Mouse (Mus musculus): ENCODE results near the gene Fbn1. TPM values are rescaled to one million over a fixed set of nuclear protein-coding genes. Genes with fewer than 3 reads are reported as not detected.

The Fbn1 gene
- polyA plus RNA-seq, 1 experiment from 2014 or later, result 16.4 TPM

DNA sequence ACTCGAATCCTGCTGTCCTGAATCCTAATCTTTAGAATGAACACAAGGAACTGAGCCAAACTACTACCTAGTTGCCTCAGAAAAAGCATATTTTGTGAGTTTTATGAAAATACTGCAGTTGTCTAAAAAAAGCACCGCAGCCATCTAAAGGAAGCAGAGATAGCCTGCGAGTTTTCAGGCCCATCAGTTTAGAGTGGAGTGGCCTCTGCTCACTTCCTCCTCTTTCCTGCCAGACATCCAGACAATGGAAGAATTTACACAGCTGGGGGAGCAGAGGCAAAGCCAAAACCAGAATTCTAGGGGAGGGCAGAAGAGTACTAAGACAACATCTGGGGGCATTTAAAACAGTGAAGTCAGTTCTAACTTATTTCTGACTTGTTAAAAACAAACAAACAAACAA is 96.0 kb downstream of the Fbn1 start:
- no peak for ATAC-seq (replicated peaks; ENCODE audit: low FRiP score)
- WGBS, result 80% methylated on average over 3 of the region's 3 CpGs
- H3K9me3 ChIP-seq (replicated peaks), result no peaks in the 10 kb centered on the region
- H3K27ac ChIP-seq, result no peak overlapping the region
- H3K4me3 ChIP-seq (replicated peaks), result no peak overlapping the region
- H3K27me3 ChIP-seq, result no peaks in the 10 kb centered on the region
- no peak overlapping the region for H3K4me2 ChIP-seq
- H3K36me3 ChIP-seq, result peaks cover 12% of the 10 kb centered on the region; the same call in 1 of the 2 replicates
- H3K9ac ChIP-seq, result no peak overlapping the region
- H3K4me1 ChIP-seq, result no peaks in the 10 kb centered on the region

DNA sequence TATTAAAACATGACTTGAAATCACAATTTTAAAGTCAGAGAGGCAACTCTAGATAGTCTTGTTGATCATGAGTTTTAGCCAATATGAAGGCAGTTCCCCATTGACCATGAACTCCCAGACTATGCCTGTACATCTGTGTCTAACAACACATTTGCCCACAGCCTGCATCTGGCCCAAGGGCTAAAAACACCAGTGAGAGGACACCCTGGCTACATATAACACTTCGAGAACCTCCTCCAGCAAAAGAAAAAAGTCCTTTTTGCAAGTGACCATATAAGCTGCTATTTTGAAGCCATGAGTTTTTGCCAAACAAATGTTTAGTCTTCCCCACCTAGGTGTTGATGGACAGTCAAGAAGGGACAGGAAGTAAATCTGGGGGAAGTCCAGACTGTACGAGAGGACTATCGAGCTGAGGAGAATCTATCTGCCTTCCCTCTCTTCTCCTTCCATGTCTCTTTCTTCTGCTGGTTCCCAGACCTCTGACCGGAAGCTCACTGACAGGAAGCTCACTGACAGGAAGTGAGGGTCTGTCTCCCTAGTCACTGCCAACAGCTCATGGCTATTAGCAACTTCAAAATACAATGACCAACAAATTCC is 103.2 kb downstream of the Fbn1 start:
- H3K9me3 ChIP-seq (replicated peaks), result no peaks in the 10 kb centered on the region
- no peaks in the 10 kb centered on the region for H3K4me1 ChIP-seq
- H3K4me3 ChIP-seq (replicated peaks), result no peak overlapping the region
- WGBS, result 70% methylated on average over 4 of the region's 4 CpGs
- H3K27ac ChIP-seq, result no peak overlapping the region
- no peak overlapping the region for H3K4me2 ChIP-seq
- no peak overlapping the region for H3K9ac ChIP-seq
- no peak for ATAC-seq (replicated peaks; ENCODE audit: low FRiP score)
- no peaks in the 10 kb centered on the region for H3K27me3 ChIP-seq
- H3K36me3 ChIP-seq, result 0 out of 2 replicates have a peak, but pooled peaks cover 3% of the 10 kb centered on the region

DNA sequence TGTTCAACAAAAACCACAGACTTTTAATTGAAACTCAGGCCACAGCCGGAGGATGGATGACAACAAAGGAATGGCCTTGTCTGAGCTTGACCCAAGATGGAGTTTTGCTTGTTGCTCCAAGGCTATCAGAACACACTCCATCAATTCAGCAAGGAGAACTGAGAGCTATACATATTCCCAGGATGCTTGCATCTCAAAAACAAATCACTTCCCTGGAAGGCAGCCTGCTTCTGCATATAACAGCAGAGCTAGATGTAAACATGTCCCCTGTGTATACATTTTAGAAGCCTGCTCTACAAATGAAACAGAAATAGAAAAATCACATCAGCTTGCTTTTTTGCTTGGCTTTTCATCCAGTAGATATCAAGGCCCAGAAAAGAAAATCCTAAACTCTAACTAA is 105.5 kb downstream of the Fbn1 start:
- WGBS, result 85% methylated on average over 1 of the region's 1 CpGs

GRCm38 (mm10) chr2:125400121-125400520 is 107.7 kb downstream of the Fbn1 start:
- no peak overlapping the region for H3K27ac ChIP-seq
- no peak overlapping the region for H3K9ac ChIP-seq
- 91% methylated on average over 3 of the region's 3 CpGs for WGBS
- H3K27me3 ChIP-seq, result no peaks in the 10 kb centered on the region
- no peak overlapping the region for H3K4me3 ChIP-seq (replicated peaks)
- no peak overlapping the region for H3K4me2 ChIP-seq
- H3K36me3 ChIP-seq, result 0 out of 2 replicates have a peak, but pooled peaks cover 3% of the 10 kb centered on the region
- H3K4me1 ChIP-seq, result no peaks in the 10 kb centered on the region
- no peak for ATAC-seq (replicated peaks; ENCODE audit: low FRiP score)
- no peaks in the 10 kb centered on the region for H3K9me3 ChIP-seq (replicated peaks)

More for the DNA sequence above, 105.5 kb downstream of the Fbn1 start:
- no peak overlapping the region for H3K9ac ChIP-seq
- no peak overlapping the region for H3K4me2 ChIP-seq
- ATAC-seq (replicated peaks; ENCODE audit: low FRiP score), result no peak
- no peaks in the 10 kb centered on the region for H3K27me3 ChIP-seq
- H3K36me3 ChIP-seq, result 0 out of 2 replicates have a peak, but pooled peaks cover 3% of the 10 kb centered on the region
- H3K4me3 ChIP-seq (replicated peaks), result no peak overlapping the region
- no peaks in the 10 kb centered on the region for H3K4me1 ChIP-seq
- H3K27ac ChIP-seq, result no peak overlapping the region
- H3K9me3 ChIP-seq (replicated peaks), result no peaks in the 10 kb centered on the region

DNA sequence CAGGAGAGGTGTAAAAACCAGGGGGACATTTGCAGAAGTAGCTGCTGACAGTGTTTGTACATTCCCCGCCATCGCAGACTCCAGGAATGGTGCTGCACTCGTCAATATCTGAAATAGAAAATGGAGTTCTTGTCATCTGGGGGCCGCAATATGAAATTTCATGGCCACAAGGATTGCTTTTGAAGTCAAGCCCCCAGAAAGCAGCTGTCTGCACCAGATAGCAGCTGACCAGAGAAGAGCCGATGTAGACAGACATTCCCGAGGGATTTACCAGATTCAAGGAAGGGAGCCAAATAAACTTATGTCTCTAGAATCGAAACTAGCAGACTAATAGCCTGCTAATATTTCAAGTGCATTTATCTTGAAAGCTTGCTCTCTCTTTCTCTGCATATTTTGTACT is 110.0 kb downstream of the Fbn1 start:
- no peak for ATAC-seq (replicated peaks; ENCODE audit: low FRiP score)
- no peak overlapping the region for H3K27ac ChIP-seq

GRCm38 (mm10) chr2:125394428-125395101 is 113.2 kb downstream of the Fbn1 start:
- H3K4me3 ChIP-seq (replicated peaks), result no peak overlapping the region
- H3K4me1 ChIP-seq, result no peaks in the 10 kb centered on the region
- no peak for ATAC-seq (replicated peaks; ENCODE audit: low FRiP score)
- H3K36me3 ChIP-seq, result peaks cover 3% of the 10 kb centered on the region; the same call in 1 of the 2 replicates
- H3K9me3 ChIP-seq (replicated peaks), result no peaks in the 10 kb centered on the region
- H3K27ac ChIP-seq, result no peak overlapping the region
- no peak overlapping the region for H3K9ac ChIP-seq
- 93% methylated on average over 9 of the region's 9 CpGs for WGBS
- H3K4me2 ChIP-seq, result no peak overlapping the region
- no peaks in the 10 kb centered on the region for H3K27me3 ChIP-seq

More for the DNA sequence above, 110.0 kb downstream of the Fbn1 start:
- Histone ChIP-seq H3K27me3 (no peaks in the 10 kb centered on the region), H3K4me2 (no peak overlapping the region), H3K9ac (no peak overlapping the region), H3K4me3 (replicated peaks) (no peak overlapping the region), H3K9me3 (replicated peaks) (no peaks in the 10 kb centered on the region), H3K36me3 (peaks cover 3% of the 10 kb centered on the region; the same call in 1 of the 2 replicates), H3K4me1 (no peaks in the 10 kb centered on the region)
- 91% methylated on average over 7 of the region's 7 CpGs for WGBS

DNA sequence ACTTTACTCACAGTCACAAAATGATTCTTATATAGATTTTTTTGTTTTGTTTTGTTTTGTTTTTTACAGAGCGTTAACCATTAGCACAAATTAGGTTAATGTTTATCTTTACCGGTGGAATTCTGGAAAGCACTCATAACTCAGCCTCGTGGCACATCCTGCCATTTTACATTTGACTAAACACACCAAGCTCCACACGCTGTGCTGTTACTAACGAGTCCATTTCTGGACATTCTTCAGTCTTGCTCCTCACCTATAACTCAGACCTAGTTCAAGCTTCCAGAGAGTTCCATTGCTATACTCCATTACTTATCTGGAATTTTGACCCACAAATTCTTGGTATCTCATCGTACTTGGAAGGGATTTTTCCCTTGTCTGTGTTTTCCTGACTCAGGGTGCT is 116.2 kb downstream of the Fbn1 start:
- Histone ChIP-seq H3K9ac (no peak overlapping the region), H3K27ac (no peak overlapping the region), H3K4me3 (replicated peaks) (no peak overlapping the region), H3K27me3 (no peaks in the 10 kb centered on the region), H3K36me3 (peaks cover 22% of the 10 kb centered on the region), H3K4me2 (no peak overlapping the region), H3K9me3 (replicated peaks) (no peaks in the 10 kb centered on the region), H3K4me1 (no peaks in the 10 kb centered on the region)
- no peak for ATAC-seq (replicated peaks; ENCODE audit: low FRiP score)
- WGBS, result 57% methylated on average over 6 of the region's 6 CpGs

GRCm38 (mm10) chr2:125389796-125390195 is 118.0 kb downstream of the Fbn1 start:
- no peaks in the 10 kb centered on the region for H3K4me1 ChIP-seq
- no peak overlapping the region for H3K9ac ChIP-seq
- H3K4me3 ChIP-seq (replicated peaks), result no peak overlapping the region
- peaks cover 22% of the 10 kb centered on the region for H3K36me3 ChIP-seq
- H3K27me3 ChIP-seq, result no peaks in the 10 kb centered on the region
- H3K9me3 ChIP-seq (replicated peaks), result no peaks in the 10 kb centered on the region
- no peak overlapping the region for H3K4me2 ChIP-seq
- 93% methylated on average over 10 of the region's 10 CpGs for WGBS
- H3K27ac ChIP-seq, result no peak overlapping the region
- no peak for ATAC-seq (replicated peaks; ENCODE audit: low FRiP score)

DNA sequence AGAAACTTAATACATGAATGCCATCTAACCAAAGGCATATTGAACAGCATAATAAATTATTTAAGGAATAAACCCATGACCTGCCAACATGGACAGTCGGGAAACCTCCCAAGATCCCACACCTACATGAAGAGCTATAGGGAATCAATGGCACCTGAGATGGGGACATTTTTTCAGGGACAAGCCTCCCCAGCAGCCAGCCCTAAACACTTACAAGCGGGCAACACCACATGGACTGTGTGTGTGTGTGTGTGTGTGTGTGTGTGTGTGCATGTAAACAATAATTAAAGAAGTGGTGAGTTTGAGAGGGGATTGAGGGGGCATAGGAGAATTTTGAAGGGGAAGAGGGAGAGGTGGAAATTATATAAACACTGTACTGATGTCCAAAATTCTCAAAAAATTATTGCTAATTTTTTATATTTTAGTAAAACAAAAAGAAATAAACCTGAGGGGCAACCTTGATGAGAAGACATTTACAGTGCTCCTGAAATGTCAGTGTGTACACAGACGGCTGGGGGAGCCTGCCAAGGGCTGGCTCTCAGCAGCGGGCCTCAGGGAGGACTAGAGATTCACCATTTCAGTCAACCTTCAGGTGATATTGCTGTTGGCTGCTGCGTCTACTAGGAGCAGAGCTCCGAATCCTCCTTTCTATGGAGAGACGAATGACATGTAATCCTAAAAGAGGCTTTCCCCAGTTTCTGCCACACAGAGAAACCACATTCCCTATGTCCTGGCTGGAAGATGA is 121.4 kb downstream of the Fbn1 start:
- 85% methylated on average over 7 of the region's 7 CpGs for WGBS
- no peak for ATAC-seq (replicated peaks; ENCODE audit: low FRiP score)
- Histone ChIP-seq H3K4me3 (replicated peaks) (no peak overlapping the region), H3K36me3 (peaks cover 22% of the 10 kb centered on the region), H3K9ac (no peak overlapping the region), H3K4me2 (no peak overlapping the region), H3K27ac (no peak overlapping the region), H3K4me1 (no peaks in the 10 kb centered on the region), H3K9me3 (replicated peaks) (no peaks in the 10 kb centered on the region), H3K27me3 (no peaks in the 10 kb centered on the region)

DNA sequence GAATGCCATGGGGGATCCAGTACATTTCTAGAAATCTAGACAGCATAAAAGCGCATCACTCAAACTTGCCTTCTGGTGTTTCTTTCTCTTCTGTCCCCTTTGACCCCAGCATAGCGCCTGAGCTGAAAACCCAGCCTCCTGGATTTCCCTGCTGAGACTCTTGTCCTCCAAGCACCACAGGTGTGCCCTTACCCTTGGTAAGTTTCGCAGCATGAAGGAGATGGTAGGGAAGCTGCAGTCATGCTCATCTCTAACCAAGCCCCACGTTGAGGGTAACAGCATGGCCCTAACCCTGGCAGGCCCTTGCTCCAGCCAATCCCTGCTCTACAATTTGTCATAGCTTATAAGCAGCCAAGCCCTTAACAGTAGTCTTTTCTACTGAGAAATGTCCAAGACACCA is 122.9 kb downstream of the Fbn1 start:
- 73% methylated on average over 4 of the region's 4 CpGs for WGBS
- Histone ChIP-seq H3K27ac (no peak overlapping the region), H3K4me3 (replicated peaks) (no peak overlapping the region), H3K27me3 (no peaks in the 10 kb centered on the region), H3K36me3 (peaks cover 19% of the 10 kb centered on the region), H3K9me3 (replicated peaks) (no peaks in the 10 kb centered on the region), H3K4me2 (no peak overlapping the region), H3K4me1 (no peaks in the 10 kb centered on the region), H3K9ac (no peak overlapping the region)
- ATAC-seq (replicated peaks; ENCODE audit: low FRiP score), result no peak

DNA sequence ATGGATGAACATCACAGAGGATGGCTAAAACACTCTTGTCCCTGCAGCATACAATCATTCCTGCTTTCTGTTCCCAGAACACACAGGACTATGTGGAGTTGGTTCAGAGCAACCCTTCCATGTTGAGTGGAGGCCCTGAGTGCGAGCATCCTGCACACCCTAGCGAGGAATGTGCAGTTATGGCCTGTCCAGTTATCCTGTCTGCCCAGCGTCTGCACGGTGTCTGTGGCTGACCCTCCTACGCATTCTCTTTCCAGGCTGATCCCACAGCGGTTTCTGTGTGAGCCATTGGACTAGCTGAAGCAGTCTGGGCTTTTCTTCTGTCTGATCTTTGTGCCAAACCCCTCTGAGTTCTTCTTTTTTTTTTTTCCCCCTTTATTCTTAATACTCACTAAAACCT is 123.4 kb downstream of the Fbn1 start:
- Histone ChIP-seq H3K27me3 (no peaks in the 10 kb centered on the region), H3K4me1 (no peaks in the 10 kb centered on the region), H3K36me3 (peaks cover 19% of the 10 kb centered on the region), H3K9me3 (replicated peaks) (no peaks in the 10 kb centered on the region), H3K27ac (no peak overlapping the region), H3K4me2 (no peak overlapping the region), H3K9ac (no peak overlapping the region), H3K4me3 (replicated peaks) (no peak overlapping the region)
- WGBS, result 64% methylated on average over 6 of the region's 6 CpGs
- ATAC-seq (replicated peaks; ENCODE audit: low FRiP score), result no peak

GRCm38 (mm10) chr2:125383273-125383641 is 124.5 kb downstream of the Fbn1 start:
- Histone ChIP-seq H3K9me3 (replicated peaks) (no peaks in the 10 kb centered on the region), H3K4me3 (replicated peaks) (no peak overlapping the region), H3K27ac (no peak overlapping the region), H3K4me1 (no peaks in the 10 kb centered on the region), H3K4me2 (no peak overlapping the region), H3K36me3 (peaks cover 13% of the 10 kb centered on the region), H3K9ac (no peak overlapping the region), H3K27me3 (no peaks in the 10 kb centered on the region)
- WGBS, result 90% methylated on average over 7 of the region's 7 CpGs
- no peak for ATAC-seq (replicated peaks; ENCODE audit: low FRiP score)
